Mouse (Mus musculus) kidney, embryonic 15.5 days (tissue): ENCODE results near the gene Rnase11. TPM values are rescaled to one million over a fixed set of nuclear protein-coding genes. Genes with fewer than 3 reads are reported as not detected.
"Not testable (repeated sequence)": the region's sequence is repeated elsewhere in the genome, so short reads cannot be mapped to it uniquely, and the experiment has no call there.

Experiments used
- ATAC-seq: fragments of 200-750 bp; cut with Nextera tagmentation; replicated peaks from 2 replicates; pipeline ENCODE4 v1.8.0; 2017; ENCODE audit warnings: moderate TSS enrichment; ENCODE audit not compliant: low FRiP score
- H3K27ac ChIP-seq: fragments of 300-500 bp; sonication (generic); 2 replicates; pipeline ENCODE4 v1.5.1; 2015; ENCODE audit warnings: mild to moderate bottlenecking, inconsistent platforms
- H3K27me3 ChIP-seq: fragments of 300-500 bp; sonication (generic); 2 replicates; pipeline ENCODE4 v1.6.1; 2015; ENCODE audit warnings: inconsistent platforms
- H3K36me3 ChIP-seq: fragments of 300-500 bp; sonication (generic); 2 replicates; pipeline ENCODE4 v1.6.1; 2015; ENCODE audit warnings: inconsistent platforms
- H3K4me1 ChIP-seq: fragments of 300-500 bp; sonication (generic); 2 replicates; pipeline ENCODE4 v1.6.1; 2015; ENCODE audit warnings: inconsistent platforms
- H3K4me2 ChIP-seq: fragments of 300-500 bp; sonication (generic); 2 replicates; pipeline ENCODE4 v1.6.1; 2015; ENCODE audit warnings: moderate library complexity, mild to moderate bottlenecking, inconsistent platforms
- H3K4me3 ChIP-seq: fragments of 300-500 bp; sonication (generic); replicated peaks from 2 replicates; pipeline ENCODE4 v1.5.1; 2015; ENCODE audit warnings: mild to moderate bottlenecking, inconsistent platforms
- H3K9ac ChIP-seq: fragments of 300-500 bp; sonication (generic); 2 replicates; pipeline ENCODE4 v1.6.1; 2015; ENCODE audit warnings: mild to moderate bottlenecking, inconsistent platforms
- H3K9me3 ChIP-seq: fragments of 300-500 bp; sonication (generic); replicated peaks from 2 replicates; pipeline ENCODE4 v1.6.1; 2016; ENCODE audit warnings: inconsistent platforms
- WGBS: fragments of 180-500 bp; shearing (Covaris S2); methylation state at CpG from one replicate; pipeline ENCODE4 v1.1.7; 2015; ENCODE audit warnings: mixed read lengths; 5-methylcytosine and 5-hydroxymethylcytosine counted together
- polyA plus RNA-seq: library from polyadenylated mRNA; unstranded; fragments of >200 nt; fragmentation: Nextera tagmentation; extraction: Ambion mirVana; gene quantifications from 2 replicates; pipeline ENCODE4 v1.2.1, GENCODE M21; 2015

Gene Rnase11
- 0.38 TPM in 1 of 2 replicates, not detected in the other for polyA plus RNA-seq

- H3K9me3 ChIP-seq = no peaks in the 10 kb centered on the region
- H3K9ac ChIP-seq = no peak within 1 kb of the TSS
- 81% methylated on average over 2 of the region's 2 CpGs for WGBS
- no peaks in the 10 kb centered on the region for H3K36me3 ChIP-seq
- H3K4me1 ChIP-seq = peaks cover 37% of the 10 kb centered on the region
- no peaks in the 10 kb centered on the region for H3K27me3 ChIP-seq
- H3K27ac ChIP-seq = no peak within 1 kb of the TSS
- H3K4me3 ChIP-seq = no peak within 1 kb of the TSS
- ATAC-seq = no peak
- H3K4me2 ChIP-seq = no peak within 1 kb of the TSS
Observed at GRCm38 (mm10) chr14:51050063-51050462, at the start of gene Rnase11. Gene Rnase11, minus strand, starts transcription at chr14:51050163.

- Histone ChIP-seq H3K27me3 (no peaks in the 10 kb centered on the region), H3K4me3 (no peak overlapping the region), H3K9ac (no peak overlapping the region), H3K9me3 (no peaks in the 10 kb centered on the region), H3K4me2 (no peak overlapping the region), H3K27ac (no peak overlapping the region), H3K36me3 (no peaks in the 10 kb centered on the region), H3K4me1 (peaks cover 13% of the 10 kb centered on the region; the same call in 1 of the 2 replicates)
- no peak for ATAC-seq
- WGBS = 94% methylated on average over 11 of the region's 11 CpGs
Observed at GRCm38 (mm10) chr14:51098921-51099320, 49.0 kb upstream of the Rnase11 start.

- H3K36me3 ChIP-seq, H3K4me2 ChIP-seq, H3K9me3 ChIP-seq, H3K27ac ChIP-seq, H3K4me3 ChIP-seq, H3K9ac ChIP-seq, H3K27me3 ChIP-seq: not testable (repeated sequence)
- WGBS = 20% methylated on average over 1 of the region's 1 CpGs
- H3K4me1 ChIP-seq = peaks cover 13% of the 10 kb centered on the region; the same call in 1 of the 2 replicates
- peak; percentile 28; the same call in 1 of the 2 replicates for ATAC-seq
Observed at GRCm38 (mm10) chr14:51098300-51098699, 48.3 kb upstream of the Rnase11 start.

- 0 out of 2 replicates have a peak, but pooled peaks have one; percentile 44 for ATAC-seq
- peak overlapping the region; percentile 19 for H3K4me2 ChIP-seq
- peaks cover 25% of the 10 kb centered on the region; the same call in 1 of the 2 replicates for H3K4me1 ChIP-seq
- no peak overlapping the region for H3K4me3 ChIP-seq
- peak overlapping the region; percentile 67 for H3K27ac ChIP-seq
- no peaks in the 10 kb centered on the region for H3K36me3 ChIP-seq
- no peak overlapping the region for H3K9ac ChIP-seq
- H3K27me3 ChIP-seq = no peaks in the 10 kb centered on the region
- no peaks in the 10 kb centered on the region for H3K9me3 ChIP-seq
- WGBS = 43% methylated on average over 9 of the region's 9 CpGs
Observed at GRCm38 (mm10) chr14:51095736-51096524, 46.0 kb upstream of the Rnase11 start.

- Histone ChIP-seq H3K4me3 (no peak overlapping the region), H3K9me3 (no peaks in the 10 kb centered on the region), H3K9ac (no peak overlapping the region), H3K27me3 (no peaks in the 10 kb centered on the region), H3K36me3 (no peaks in the 10 kb centered on the region), H3K4me2 (no peak overlapping the region), H3K4me1 (peaks cover 25% of the 10 kb centered on the region; the same call in 1 of the 2 replicates), H3K27ac (no peak overlapping the region)
- whole genome bisulfite sequencing = 71% methylated on average over 9 of the region's 9 CpGs
- ATAC-seq = no peak
Observed at GRCm38 (mm10) chr14:51094921-51095320, 45.0 kb upstream of the Rnase11 start.

- H3K27ac ChIP-seq = no peak overlapping the region
- no peak for ATAC-seq
- WGBS = 81% methylated on average over 5 of the region's 5 CpGs
- no peak overlapping the region for H3K4me3 ChIP-seq
- H3K9ac ChIP-seq = no peak overlapping the region
- H3K27me3 ChIP-seq = no peaks in the 10 kb centered on the region
- H3K36me3 ChIP-seq = no peaks in the 10 kb centered on the region
- no peaks in the 10 kb centered on the region for H3K9me3 ChIP-seq
- H3K4me2 ChIP-seq = no peak overlapping the region
- H3K4me1 ChIP-seq = peaks cover 25% of the 10 kb centered on the region; the same call in 1 of the 2 replicates
Observed at GRCm38 (mm10) chr14:51094096-51094875, 44.3 kb upstream of the Rnase11 start.

- H3K4me3 ChIP-seq = no peak overlapping the region
- H3K4me1 ChIP-seq = peaks cover 24% of the 10 kb centered on the region; the same call in 1 of the 2 replicates
- no peak overlapping the region for H3K27ac ChIP-seq
- no peak overlapping the region for H3K9ac ChIP-seq
- no peaks in the 10 kb centered on the region for H3K27me3 ChIP-seq
- ATAC-seq = no peak
- H3K4me2 ChIP-seq = no peak overlapping the region
- WGBS = 28% methylated on average over 3 of the region's 3 CpGs
- H3K36me3 ChIP-seq = no peaks in the 10 kb centered on the region
- H3K9me3 ChIP-seq = no peaks in the 10 kb centered on the region
Observed at GRCm38 (mm10) chr14:51093496-51093895, 43.5 kb upstream of the Rnase11 start.

GRCm38 (mm10) chr14:51092073-51092620, 42.2 kb upstream of the Rnase11 start:
- H3K36me3 ChIP-seq = no peaks in the 10 kb centered on the region
- H3K4me2 ChIP-seq = peak overlapping the region; percentile 84
- 55% methylated on average over 8 of the region's 8 CpGs for WGBS
- no peaks in the 10 kb centered on the region for H3K27me3 ChIP-seq
- no peaks in the 10 kb centered on the region for H3K9me3 ChIP-seq
- H3K4me3 ChIP-seq = peak overlapping the region; percentile 65; the same call in 1 of the 2 replicates
- ATAC-seq = no peak
- no peak overlapping the region for H3K9ac ChIP-seq
- no peak overlapping the region for H3K27ac ChIP-seq
- peaks cover 29% of the 10 kb centered on the region for H3K4me1 ChIP-seq

GRCm38 (mm10) chr14:51090921-51091900, 41.2 kb upstream of the Rnase11 start, which contains the start of the genes Rnase4 and Ang:
Gene Rnase4, plus strand, starts transcription at chr14:51091077.
Gene Ang, plus strand, starts transcription at chr14:51091150.
- Histone ChIP-seq H3K9me3 (no peaks in the 10 kb centered on the region), H3K4me3 (peak within 1 kb of the TSS; percentile 65), H3K9ac (peak within 1 kb of the TSS; percentile 56), H3K4me2 (peak within 1 kb of the TSS; percentile 84), H3K27me3 (no peaks in the 10 kb centered on the region), H3K4me1 (peaks cover 28% of the 10 kb centered on the region), H3K27ac (peak within 1 kb of the TSS; percentile 94), H3K36me3 (no peaks in the 10 kb centered on the region)
- WGBS = 8% methylated on average over 33 of the region's 33 CpGs
- ATAC-seq = peak; percentile 24

- no peaks in the 10 kb centered on the region for H3K9me3 ChIP-seq
- peaks cover 19% of the 10 kb centered on the region for H3K4me1 ChIP-seq
- WGBS = under 1% methylated on average over 27 of the region's 27 CpGs
- H3K27ac ChIP-seq = peak overlapping the region; percentile 94
- H3K4me2 ChIP-seq = peak overlapping the region; percentile 84
- no peaks in the 10 kb centered on the region for H3K27me3 ChIP-seq
- H3K9ac ChIP-seq = peak overlapping the region; percentile 56
- no peaks in the 10 kb centered on the region for H3K36me3 ChIP-seq
- peak overlapping the region; percentile 65 for H3K4me3 ChIP-seq
- peak; percentile 58 for ATAC-seq
Observed at GRCm38 (mm10) chr14:51090077-51090781, 40.3 kb upstream of the Rnase11 start.
